Mouse (Mus musculus): ENCODE measurements around the gene Zfp638. TPM values are rescaled to one million over a fixed set of nuclear protein-coding genes. Genes with fewer than 3 reads are reported as not detected.

Zfp638 gene
- polyA plus RNA-seq, 1 experiment from 2014 or later = 110 TPM

- no peak overlapping the region for H3K4me3 ChIP-seq (replicated peaks; ENCODE audit: low read depth, low read length)
- no peak overlapping the region for H3K9ac ChIP-seq (replicated peaks; ENCODE audit: low read length)
- H3K36me3 ChIP-seq (ENCODE audit: control insufficient read depth, insufficient read depth, low read length) = peaks cover 18% of the 10 kb centered on the region
- DNase-seq = no peak
- H3K27me3 ChIP-seq (ENCODE audit: control insufficient read depth, insufficient read depth, low read length) = no peaks in the 10 kb centered on the region
- no peak for ATAC-seq (ENCODE audit: low FRiP score, low TSS enrichment)
- H3K27ac ChIP-seq (replicated peaks; ENCODE audit: low read depth, low read length) = no peak overlapping the region
- no peak overlapping the region for H3K4me2 ChIP-seq (ENCODE audit: low read length)
- H3K9me3 ChIP-seq (ENCODE audit: control insufficient read depth, low read length) = no peaks in the 10 kb centered on the region
- 0 out of 2 replicates have a peak, but pooled peaks cover 3% of the 10 kb centered on the region for H3K4me1 ChIP-seq (ENCODE audit: control insufficient read depth, insufficient read depth, low read length)
- WGBS = 84% methylated on average over 2 of the region's 2 CpGs
These were observed 61.3 kb downstream of the Zfp638 start for GRCm38 (mm10) chr6:83928225-83928624.

- H3K4me3 ChIP-seq (replicated peaks; ENCODE audit: low read depth, low read length) = no peak overlapping the region
- no peak for ATAC-seq (ENCODE audit: low FRiP score, low TSS enrichment)
- no peak for DNase-seq
- H3K27me3 ChIP-seq (ENCODE audit: control insufficient read depth, insufficient read depth, low read length) = no peaks in the 10 kb centered on the region
- no peak overlapping the region for H3K27ac ChIP-seq (replicated peaks; ENCODE audit: low read depth, low read length)
- 96% methylated on average over 2 of the region's 2 CpGs for WGBS
- H3K36me3 ChIP-seq (ENCODE audit: control insufficient read depth, insufficient read depth, low read length) = peaks cover 43% of the 10 kb centered on the region
- no peak overlapping the region for H3K4me2 ChIP-seq (ENCODE audit: low read length)
- no peaks in the 10 kb centered on the region for H3K4me1 ChIP-seq (ENCODE audit: control insufficient read depth, insufficient read depth, low read length)
- H3K9me3 ChIP-seq (ENCODE audit: control insufficient read depth, low read length) = no peaks in the 10 kb centered on the region
- no peak overlapping the region for H3K9ac ChIP-seq (replicated peaks; ENCODE audit: low read length)
These were observed 72.6 kb downstream of the Zfp638 start for GRCm38 (mm10) chr6:83939492-83939891.

- Histone ChIP-seq H3K9me3 (ENCODE audit: control insufficient read depth, low read length) (no peaks in the 10 kb centered on the region), H3K27me3 (ENCODE audit: control insufficient read depth, insufficient read depth, low read length) (no peaks in the 10 kb centered on the region), H3K4me1 (ENCODE audit: control insufficient read depth, insufficient read depth, low read length) (no peaks in the 10 kb centered on the region), H3K4me2 (ENCODE audit: low read length) (no peak overlapping the region), H3K9ac (replicated peaks; ENCODE audit: low read length) (no peak overlapping the region), H3K4me3 (replicated peaks; ENCODE audit: low read depth, low read length) (no peak overlapping the region), H3K27ac (replicated peaks; ENCODE audit: low read depth, low read length) (no peak overlapping the region), H3K36me3 (ENCODE audit: control insufficient read depth, insufficient read depth, low read length) (peaks cover 60% of the 10 kb centered on the region)
- no peak for ATAC-seq (ENCODE audit: low FRiP score, low TSS enrichment)
- WGBS = 96% methylated on average over 13 of the region's 13 CpGs
- no peak for DNase-seq
These were observed 75.9 kb downstream of the Zfp638 start for GRCm38 (mm10) chr6:83942806-83943205.

GRCm38 (mm10) chr6:83953603-83954002 lies 86.7 kb downstream of the Zfp638 start:
- ATAC-seq (ENCODE audit: low FRiP score, low TSS enrichment) (no peak), DNase-seq (no peak)
- peaks cover 43% of the 10 kb centered on the region for H3K36me3 ChIP-seq (ENCODE audit: control insufficient read depth, insufficient read depth, low read length)

GRCm38 (mm10) chr6:83987642-83988041 lies 120.7 kb downstream of the Zfp638 start:
- Histone ChIP-seq H3K27ac (replicated peaks; ENCODE audit: low read depth, low read length) (no peak overlapping the region), H3K4me2 (ENCODE audit: low read length) (no peak overlapping the region), H3K27me3 (ENCODE audit: control insufficient read depth, insufficient read depth, low read length) (no peaks in the 10 kb centered on the region), H3K4me1 (ENCODE audit: control insufficient read depth, insufficient read depth, low read length) (no peaks in the 10 kb centered on the region), H3K9me3 (ENCODE audit: control insufficient read depth, low read length) (no peaks in the 10 kb centered on the region), H3K4me3 (replicated peaks; ENCODE audit: low read depth, low read length) (no peak overlapping the region), H3K36me3 (ENCODE audit: control insufficient read depth, insufficient read depth, low read length) (peaks cover 69% of the 10 kb centered on the region), H3K9ac (replicated peaks; ENCODE audit: low read length) (no peak overlapping the region)
- 95% methylated on average over 5 of the region's 5 CpGs for WGBS
- no peak for DNase-seq
- ATAC-seq (ENCODE audit: low FRiP score, low TSS enrichment) = no peak

More at GRCm38 (mm10) chr6:83953603-83954002, 86.7 kb downstream of the Zfp638 start:
- Histone ChIP-seq H3K27ac (replicated peaks; ENCODE audit: low read depth, low read length) (no peak overlapping the region), H3K27me3 (ENCODE audit: control insufficient read depth, insufficient read depth, low read length) (no peaks in the 10 kb centered on the region), H3K4me1 (ENCODE audit: control insufficient read depth, insufficient read depth, low read length) (no peaks in the 10 kb centered on the region), H3K4me2 (ENCODE audit: low read length) (no peak overlapping the region), H3K4me3 (replicated peaks; ENCODE audit: low read depth, low read length) (no peak overlapping the region), H3K9me3 (ENCODE audit: control insufficient read depth, low read length) (no peaks in the 10 kb centered on the region), H3K9ac (replicated peaks; ENCODE audit: low read length) (no peak overlapping the region)

- H3K4me3 ChIP-seq (replicated peaks; ENCODE audit: low read depth, low read length) = no peak overlapping the region
- peaks cover 17% of the 10 kb centered on the region for H3K36me3 ChIP-seq (ENCODE audit: control insufficient read depth, insufficient read depth, low read length)
- 83% methylated on average over 1 of the region's 1 CpGs for WGBS
- no peaks in the 10 kb centered on the region for H3K27me3 ChIP-seq (ENCODE audit: control insufficient read depth, insufficient read depth, low read length)
- no peaks in the 10 kb centered on the region for H3K9me3 ChIP-seq (ENCODE audit: control insufficient read depth, low read length)
- no peak for ATAC-seq (ENCODE audit: low FRiP score, low TSS enrichment)
- DNase-seq = no peak
- H3K27ac ChIP-seq (replicated peaks; ENCODE audit: low read depth, low read length) = no peak overlapping the region
- no peak overlapping the region for H3K9ac ChIP-seq (replicated peaks; ENCODE audit: low read length)
- no peak overlapping the region for H3K4me2 ChIP-seq (ENCODE audit: low read length)
- no peaks in the 10 kb centered on the region for H3K4me1 ChIP-seq (ENCODE audit: control insufficient read depth, insufficient read depth, low read length)
These were observed 135.8 kb downstream of the Zfp638 start for GRCm38 (mm10) chr6:84002716-84003115.

GRCm38 (mm10) chr6:84004295-84004694 lies 137.4 kb downstream of the Zfp638 start:
- Histone ChIP-seq H3K4me1 (ENCODE audit: control insufficient read depth, insufficient read depth, low read length) (peaks cover 11% of the 10 kb centered on the region; the same call in 1 of the 2 replicates), H3K9me3 (ENCODE audit: control insufficient read depth, low read length) (no peaks in the 10 kb centered on the region), H3K9ac (replicated peaks; ENCODE audit: low read length) (no peak overlapping the region), H3K4me3 (replicated peaks; ENCODE audit: low read depth, low read length) (no peak overlapping the region), H3K27me3 (ENCODE audit: control insufficient read depth, insufficient read depth, low read length) (no peaks in the 10 kb centered on the region; the same call in 1 of the 2 replicates), H3K27ac (replicated peaks; ENCODE audit: low read depth, low read length) (no peak overlapping the region), H3K4me2 (ENCODE audit: low read length) (no peak overlapping the region), H3K36me3 (ENCODE audit: control insufficient read depth, insufficient read depth, low read length) (peaks cover 6% of the 10 kb centered on the region; the same call in 1 of the 2 replicates)
- ATAC-seq (ENCODE audit: low FRiP score, low TSS enrichment) = no peak
- WGBS = 91% methylated on average over 4 of the region's 4 CpGs
- DNase-seq = no peak

- under 1% methylated on average over 41 of the region's 41 CpGs for WGBS
- ATAC-seq (ENCODE audit: low FRiP score, low TSS enrichment) = peak; percentile 46; the same call in 1 of the 2 replicates
These were observed 141.7 kb downstream of the Zfp638 start, which contains the start of gene Dysf for GRCm38 (mm10) chr6:84008363-84009171. Gene Dysf, plus strand, starts transcription at chr6:84008590.

More at GRCm38 (mm10) chr6:84008363-84009171, 141.7 kb downstream of the Zfp638 start, which contains the start of gene Dysf:
- peak within 1 kb of the TSS; percentile 40 for H3K9ac ChIP-seq (replicated peaks; ENCODE audit: low read length)
- peak within 1 kb of the TSS; percentile 78 for H3K4me2 ChIP-seq (ENCODE audit: low read length)
- H3K36me3 ChIP-seq (ENCODE audit: control insufficient read depth, insufficient read depth, low read length) = no peaks in the 10 kb centered on the region
- peak within 1 kb of the TSS; percentile 38 for H3K4me3 ChIP-seq (replicated peaks; ENCODE audit: low read depth, low read length)
- H3K4me1 ChIP-seq (ENCODE audit: control insufficient read depth, insufficient read depth, low read length) = peaks cover 22% of the 10 kb centered on the region
- peak; percentile 62 for DNase-seq
- no peaks in the 10 kb centered on the region for H3K9me3 ChIP-seq (ENCODE audit: control insufficient read depth, low read length)
- H3K27me3 ChIP-seq (ENCODE audit: control insufficient read depth, insufficient read depth, low read length) = no peaks in the 10 kb centered on the region; the same call in 1 of the 2 replicates
- H3K27ac ChIP-seq (replicated peaks; ENCODE audit: low read depth, low read length) = no peak within 1 kb of the TSS

All from midbrain, embryonic 14.5 days (tissue).